Mouse (Mus musculus) thymus, postnatal 14 days (tissue): ENCODE measurements around the gene D930048N14Rik.
"Not testable (repeated sequence)": the region's sequence is repeated elsewhere in the genome, so short reads cannot be mapped to it uniquely, and the experiment has no call there.

ENCODE experiments used
- DNase-seq: peaks from one replicate; pipeline ENCODE4 v3.0.0; 2021

D930048N14Rik gene

DNA sequence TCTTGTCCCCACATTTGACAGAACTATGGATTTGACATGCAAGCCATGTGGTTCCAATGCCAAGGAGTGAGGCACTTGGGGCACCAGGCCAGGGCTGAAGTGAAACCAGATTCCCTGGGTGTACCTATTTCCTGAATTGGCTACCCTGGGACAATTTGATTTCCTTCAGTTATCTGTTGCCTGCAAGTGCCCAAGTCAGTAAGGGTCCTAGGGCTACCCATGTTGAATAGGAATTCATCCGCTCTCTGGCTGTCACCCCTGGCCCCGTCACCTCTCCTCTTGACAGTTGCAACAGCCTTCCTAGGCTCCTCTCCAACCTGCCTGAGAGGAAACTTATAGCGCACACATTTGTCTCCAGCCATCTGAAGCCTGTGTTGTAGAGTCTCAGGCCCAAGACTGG lies 4.1 kb downstream of the D930048N14Rik start:
- no peak for DNase-seq

DNA sequence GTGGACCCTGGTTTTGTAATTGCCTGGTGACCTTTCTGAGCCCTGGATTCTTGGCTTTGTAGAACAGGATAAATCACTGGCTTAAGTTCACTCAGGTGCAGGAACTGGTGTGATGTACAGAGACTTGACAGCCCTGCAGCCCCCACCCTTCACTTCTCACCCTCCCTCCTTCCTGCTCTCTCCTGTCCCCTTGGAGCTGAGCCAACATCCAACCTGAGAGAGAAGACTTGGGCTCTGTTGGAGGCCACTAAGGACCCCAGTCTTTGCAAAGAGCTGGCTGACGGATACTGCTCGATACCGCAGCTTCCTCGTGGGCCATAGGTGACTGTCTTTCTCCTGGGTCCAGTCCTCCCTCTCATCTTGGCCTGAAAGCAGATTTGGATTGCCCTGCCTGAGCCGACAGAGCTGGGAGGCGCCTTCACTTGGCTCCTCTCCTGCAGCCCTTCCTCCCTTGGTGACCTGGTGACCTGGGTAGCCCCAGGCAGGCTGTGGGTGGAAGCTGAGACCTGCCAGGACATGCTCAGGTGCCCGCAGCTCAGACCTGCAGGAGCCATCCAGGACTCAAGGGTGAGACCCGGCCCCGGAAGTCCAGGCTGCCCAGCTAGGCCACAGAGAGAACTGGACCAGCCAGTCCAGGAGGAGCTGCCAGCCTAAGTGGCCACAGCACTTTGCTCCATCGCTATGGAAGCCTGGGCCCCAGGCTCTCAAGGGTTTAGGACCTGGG lies 6.2 kb downstream of the D930048N14Rik start:
- no peak for DNase-seq

DNA sequence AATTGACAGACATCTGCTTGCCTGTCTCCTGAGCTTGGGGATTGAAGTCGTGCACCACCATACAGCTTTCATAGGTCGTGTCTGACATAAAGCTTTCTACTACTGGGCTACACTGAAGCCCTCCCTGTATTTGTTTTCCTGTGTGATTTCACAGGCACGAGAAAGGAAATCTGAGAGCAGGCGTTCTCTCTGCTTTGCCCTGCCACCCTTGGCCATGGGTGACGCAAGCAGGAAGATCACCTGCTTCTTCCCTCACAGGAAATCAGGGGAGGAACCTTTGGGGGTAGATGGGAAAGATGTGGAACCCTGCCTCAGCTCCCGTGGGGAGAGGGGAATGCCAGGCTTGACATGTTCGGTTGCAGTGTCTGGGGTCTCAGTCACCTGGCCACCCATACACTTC lies 7.5 kb downstream of the D930048N14Rik start:
- no peak for DNase-seq

DNA sequence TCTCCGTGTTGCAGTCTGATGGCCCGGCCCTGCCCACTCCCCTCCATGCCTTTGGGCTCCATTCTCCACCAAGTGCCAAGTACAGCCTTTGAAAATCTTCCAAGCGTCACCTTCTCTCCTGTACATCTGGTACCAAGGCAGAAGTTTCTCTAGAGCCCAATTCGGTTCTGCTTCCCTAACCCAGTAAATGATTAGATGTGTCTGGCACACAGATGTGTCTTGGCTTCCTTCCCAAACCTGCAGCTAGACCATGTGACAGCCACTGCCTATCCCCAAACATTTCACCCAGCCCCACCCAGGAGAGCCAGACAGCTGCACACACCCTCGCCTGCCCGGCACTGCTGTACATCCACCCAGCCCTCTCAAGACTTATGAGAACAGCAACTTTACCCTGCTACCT lies 8.0 kb downstream of the D930048N14Rik start:
- no peak for DNase-seq

DNA sequence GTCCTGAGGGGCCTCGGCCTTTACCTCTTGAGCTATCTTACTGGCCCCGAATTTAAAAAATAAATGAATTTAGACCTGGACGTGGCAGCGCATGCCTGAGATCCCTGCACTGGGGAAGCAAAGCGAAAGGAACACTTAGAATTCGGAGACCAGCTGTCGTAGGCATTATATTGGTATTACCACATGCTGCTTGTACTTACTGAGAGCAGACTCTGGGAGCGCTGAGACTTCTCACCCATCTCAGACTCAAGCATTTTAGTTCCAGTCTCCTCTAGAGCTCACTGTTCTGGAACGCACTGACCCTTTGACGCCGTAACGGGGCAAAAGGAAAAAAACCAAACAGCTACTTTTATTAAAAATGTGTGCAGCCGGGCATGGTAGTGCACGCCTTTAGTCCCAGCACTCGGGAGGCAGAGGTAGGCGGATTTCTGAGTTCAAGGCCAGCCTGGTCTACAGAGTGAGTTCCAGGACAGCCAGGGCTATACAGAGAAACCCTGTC lies 11.2 kb downstream of the D930048N14Rik start:
- DNase-seq, result no peak

DNA sequence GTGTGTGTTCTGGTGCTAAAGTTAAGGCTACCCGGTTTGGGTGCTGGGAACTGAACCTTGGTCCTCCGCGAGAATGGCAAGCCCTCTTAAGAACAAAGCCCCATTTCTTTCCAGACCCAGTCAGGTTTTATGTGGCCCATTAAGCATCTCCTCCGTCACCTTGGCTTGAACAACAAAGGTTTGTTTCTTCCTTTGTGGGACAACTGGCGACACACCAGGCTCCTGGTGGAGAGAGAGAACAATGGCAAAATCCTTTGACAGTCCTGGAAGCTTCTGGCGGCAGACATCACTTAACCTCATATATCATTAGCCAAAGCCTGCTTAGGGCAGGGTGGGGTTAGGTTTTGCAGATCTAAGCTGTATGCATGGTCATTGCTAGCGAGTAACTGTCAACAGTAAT lies 11.9 kb downstream of the D930048N14Rik start:
- DNase-seq, result no peak

DNA sequence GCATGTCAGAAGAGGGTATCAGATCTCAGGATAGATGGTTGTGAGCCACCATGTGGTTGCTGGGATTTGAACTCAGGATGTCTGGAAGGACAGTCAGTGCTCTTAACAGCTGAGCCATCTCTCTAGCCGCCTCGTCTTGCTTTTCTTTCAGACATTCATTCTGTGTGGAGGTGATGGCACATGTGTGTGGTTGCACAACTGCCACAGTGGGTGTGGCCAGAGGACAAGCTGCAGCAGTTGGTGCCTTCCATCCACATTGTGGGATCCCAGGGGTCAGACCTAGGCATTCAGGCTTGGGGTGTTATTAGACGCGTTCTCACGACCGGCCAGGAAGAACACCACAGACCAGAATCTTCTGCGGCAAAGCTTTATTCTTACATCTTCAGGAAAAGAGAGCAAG lies 14.0 kb downstream of the D930048N14Rik start:
- not testable (repeated sequence) for DNase-seq

DNA sequence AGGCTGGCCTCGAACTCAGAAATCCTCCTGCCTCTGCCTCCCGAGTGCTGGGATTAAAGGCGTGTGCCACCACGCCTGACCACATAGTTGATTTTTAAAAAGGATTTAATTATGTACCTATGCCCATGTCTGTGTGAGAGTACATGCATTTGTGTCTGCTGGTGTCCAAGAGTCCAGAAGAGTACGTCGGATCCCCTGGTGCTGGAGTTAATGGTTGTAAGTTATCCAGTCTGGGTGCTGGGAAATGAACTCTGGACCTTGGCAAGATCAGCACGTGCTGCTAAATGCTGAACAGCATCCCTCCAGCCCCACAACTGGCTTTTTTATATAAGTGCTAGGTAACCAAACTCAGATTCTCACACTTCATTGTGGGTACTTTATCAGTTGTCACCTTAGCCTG lies 20.1 kb downstream of the D930048N14Rik start:
- DNase-seq, result no peak

DNA sequence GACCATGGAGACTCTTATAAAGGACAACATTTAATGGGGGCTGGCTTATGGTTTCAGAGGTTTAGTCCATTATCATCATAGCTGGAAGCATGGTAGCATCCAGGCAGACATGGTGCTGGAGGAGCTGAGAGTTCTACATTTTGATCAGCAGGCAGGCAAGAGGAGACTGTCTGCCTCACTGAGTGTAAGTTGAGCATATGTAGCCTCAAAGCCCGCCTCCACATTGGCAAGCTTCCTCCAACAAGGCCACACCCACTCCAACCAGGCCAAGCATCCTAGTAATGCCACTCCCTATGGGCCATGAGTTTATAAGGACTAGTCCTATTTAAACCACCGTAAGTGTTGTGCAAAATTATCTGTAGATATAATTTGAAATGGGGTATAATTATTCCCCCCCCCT lies 20.6 kb downstream of the D930048N14Rik start:
- no peak for DNase-seq

DNA sequence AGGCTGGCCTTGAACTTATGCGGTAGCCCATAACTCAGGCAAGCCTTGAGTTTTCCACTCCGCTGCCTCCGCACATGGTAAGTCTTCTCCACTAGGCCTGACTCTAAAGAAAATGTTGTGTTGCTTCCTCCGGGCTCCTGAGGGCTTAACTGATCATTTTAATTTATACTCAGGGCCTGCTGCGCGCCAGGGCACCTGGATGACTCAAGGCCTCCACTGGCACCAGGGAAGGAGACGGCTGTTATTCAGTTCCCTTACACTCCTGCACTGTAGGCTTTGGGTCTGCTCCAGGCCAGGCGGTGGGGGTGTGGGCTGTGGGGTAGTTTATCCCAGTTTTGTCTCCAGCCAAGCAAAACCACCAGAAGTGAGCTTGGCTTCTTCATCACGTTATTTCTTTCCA lies 22.5 kb downstream of the D930048N14Rik start:
- DNase-seq, result no peak

DNA sequence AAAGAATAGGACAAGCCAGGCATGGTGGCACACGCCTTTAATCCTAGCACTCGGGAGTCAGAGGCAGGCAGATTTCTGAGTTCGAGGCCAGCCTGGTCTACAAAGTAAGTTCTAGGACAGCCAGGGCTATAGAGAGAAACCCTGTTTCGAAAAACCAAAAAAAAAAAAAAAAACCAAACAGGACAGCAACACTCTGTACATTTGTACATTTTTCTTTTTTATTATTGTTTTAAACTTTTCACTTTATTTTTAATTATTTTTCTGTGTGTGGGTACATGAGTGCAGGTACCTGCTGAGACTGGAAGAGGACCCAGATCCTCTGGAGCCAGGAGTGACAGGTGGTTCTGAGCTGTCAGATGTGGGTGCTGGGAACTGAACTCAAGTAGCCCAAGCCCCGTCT lies 24.6 kb downstream of the D930048N14Rik start:
- DNase-seq, result no peak

DNA sequence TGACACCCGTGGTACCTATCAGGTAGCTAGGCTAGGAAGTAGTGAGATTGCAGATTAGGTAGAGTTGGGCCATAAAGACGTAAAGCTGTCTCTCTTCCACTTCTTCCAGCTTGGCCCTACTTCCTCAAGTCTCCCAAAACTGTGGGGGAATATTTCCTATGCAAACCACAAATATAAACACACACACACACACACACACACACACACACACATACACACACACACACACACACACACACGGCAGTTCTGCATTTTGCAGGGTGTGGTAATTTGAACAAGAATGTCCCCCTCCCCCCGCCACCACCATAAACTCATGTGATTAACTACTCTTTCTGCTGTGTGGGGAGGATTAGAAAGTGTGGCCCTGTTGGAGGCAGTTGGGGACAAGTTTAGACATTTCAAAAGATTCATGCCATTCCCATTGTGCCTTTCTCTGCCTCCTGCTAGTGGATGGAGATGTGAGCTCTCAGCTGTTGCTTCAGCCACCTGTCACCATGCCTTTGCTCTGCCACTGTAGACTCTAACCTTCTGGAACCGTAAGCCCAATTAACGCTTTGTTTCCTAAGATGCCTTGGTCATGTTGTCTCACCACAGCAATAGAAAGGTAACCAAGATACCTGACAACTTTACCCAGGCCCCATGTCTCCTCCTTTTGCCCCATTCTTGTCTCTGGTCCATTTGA lies 27.1 kb downstream of the D930048N14Rik start:
- no peak for DNase-seq

DNA sequence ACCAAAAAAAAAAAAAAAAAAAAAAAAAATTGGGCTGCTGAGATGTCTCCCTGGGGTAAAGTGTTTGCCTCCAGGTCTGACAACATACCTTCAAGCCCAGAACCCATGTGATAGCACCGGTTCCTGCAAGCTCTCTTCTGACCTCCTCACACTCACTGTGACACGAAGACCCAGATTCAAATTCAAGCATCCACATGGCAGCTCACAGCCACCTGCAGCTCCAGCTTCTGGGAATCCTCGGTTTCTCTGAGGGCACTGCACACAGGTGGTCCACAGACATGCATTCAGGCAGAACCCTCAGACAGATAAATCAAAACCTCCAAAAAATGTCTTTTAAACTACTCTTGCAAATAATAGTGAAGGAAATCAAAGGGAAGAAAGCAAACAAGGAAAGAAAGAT lies 28.7 kb downstream of the D930048N14Rik start:
- no peak for DNase-seq

DNA sequence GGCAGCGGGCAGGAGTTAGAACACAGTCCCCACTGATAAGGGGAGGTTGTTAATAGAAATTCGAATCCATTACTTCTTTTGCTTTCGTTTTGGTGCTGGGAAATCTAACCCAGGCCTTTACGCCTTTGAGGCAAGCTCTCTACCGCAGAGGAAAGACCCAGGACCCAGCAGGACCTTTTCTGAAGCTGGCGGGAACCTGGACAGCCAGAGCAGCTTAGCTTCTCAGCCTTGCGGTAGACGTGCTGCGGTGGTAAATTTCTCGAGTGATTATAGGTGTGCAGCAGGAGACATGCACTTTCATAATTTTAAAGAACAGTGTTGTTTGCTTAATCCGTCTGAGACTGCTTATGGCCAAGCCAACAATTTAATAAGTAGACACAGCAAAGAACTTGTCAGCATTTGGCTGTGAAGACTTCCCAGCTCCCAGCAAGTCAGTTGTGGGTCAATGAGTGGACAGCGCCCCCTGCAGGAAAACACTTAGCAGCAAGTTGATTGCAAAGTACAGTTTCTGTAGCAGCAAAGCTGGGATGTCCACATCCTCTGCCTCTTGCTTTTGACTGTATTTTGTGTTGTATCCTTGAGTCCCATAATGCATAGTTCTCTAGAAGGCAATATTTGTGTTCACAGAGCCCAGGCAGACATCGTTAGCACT lies 30.7 kb downstream of the D930048N14Rik start:
- peak; percentile 92 for DNase-seq

DNA sequence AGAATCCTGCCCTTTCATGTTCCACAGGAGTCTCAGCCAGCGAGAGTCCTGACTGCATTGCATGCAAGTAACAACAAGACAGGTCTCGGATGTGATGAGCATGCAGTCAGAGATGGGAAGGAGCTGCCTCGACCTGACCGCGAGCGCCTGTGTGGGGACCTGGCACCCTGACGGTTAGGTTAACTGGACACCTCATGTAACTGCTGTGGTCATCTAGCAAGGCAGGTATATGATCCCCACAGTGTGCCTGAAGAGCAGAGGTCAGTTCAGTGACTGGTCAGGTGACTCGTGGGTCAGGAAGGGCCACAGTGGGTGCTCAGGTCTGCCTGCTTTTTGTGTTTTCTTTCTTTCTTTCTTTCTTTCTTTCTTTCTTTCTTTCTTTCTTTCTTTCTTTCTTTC lies 31.2 kb downstream of the D930048N14Rik start:
- DNase-seq, result no peak

DNA sequence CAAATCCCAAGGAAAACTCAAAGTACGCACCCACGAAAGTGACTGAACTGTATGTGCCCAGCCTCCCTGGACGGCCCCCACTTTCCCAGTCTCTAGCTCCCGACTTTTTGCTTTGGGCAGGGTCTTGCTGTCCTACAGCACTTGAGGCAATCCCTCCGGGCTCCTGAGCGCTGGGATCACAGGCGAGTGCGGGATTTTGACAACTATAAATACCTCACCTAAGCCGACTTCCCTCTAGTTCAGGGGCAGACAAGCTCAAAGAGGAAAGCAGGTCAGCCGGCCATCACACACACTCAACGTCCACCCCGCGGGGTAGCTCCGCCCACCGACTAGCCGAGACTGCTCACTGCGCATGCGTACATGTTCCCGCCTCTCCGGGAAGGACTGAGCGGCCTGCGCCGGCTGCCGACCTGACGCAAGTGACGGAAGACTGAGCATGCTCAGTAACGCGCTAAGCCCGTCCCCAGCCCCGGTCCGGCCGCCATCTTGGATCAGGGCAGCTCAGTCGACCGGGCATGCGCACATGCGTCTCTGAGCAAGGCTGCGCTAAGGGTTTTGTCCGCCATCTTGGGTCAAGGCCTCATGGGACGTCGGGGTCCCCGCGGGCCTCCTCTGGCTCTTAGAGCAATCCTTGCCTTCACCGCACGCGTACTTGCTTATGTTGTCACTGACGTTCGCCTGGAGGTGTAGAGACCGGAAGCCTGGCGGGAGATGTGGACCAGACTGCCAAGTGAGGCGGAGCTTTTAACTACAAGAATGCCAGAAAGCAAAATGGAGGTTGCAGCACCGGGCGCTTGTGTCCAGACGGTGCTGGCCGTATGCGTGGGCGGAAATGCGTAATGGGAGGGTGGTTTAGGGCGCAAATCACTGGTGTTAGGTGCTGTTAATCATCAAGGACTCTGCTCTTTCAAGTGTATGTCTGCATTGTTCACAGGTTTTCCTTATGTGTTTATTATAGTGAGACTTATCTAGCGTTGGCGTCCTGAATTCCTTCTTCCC lies 37.9 kb downstream of the D930048N14Rik start, which contains the start of gene 0610009B22Rik:
0610009B22Rik (minus strand) TSS at position 545 of the 999 bp plus-strand sequence.
- DNase-seq, result peak; percentile 100

DNA sequence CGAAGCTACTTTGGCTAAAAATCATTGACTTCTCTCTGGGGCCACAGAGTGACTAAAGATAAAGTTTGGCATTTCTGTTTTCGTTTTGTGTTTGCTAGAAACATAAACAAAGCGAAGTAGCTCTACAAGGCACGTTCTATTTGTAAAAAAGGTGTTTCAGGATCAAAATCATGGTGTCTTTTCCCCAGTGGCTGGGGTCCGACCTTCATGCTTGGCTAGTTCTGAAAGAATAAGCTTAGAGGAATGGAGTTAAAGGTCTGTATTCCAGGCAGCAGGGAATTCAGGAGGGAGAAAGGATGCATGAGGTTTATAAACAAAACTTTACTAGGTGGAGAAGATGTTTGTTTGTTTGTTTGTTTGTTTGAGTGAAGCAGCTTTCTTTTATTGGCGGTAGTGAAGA lies 38.6 kb downstream of the D930048N14Rik start:
- DNase-seq, result no peak

DNA sequence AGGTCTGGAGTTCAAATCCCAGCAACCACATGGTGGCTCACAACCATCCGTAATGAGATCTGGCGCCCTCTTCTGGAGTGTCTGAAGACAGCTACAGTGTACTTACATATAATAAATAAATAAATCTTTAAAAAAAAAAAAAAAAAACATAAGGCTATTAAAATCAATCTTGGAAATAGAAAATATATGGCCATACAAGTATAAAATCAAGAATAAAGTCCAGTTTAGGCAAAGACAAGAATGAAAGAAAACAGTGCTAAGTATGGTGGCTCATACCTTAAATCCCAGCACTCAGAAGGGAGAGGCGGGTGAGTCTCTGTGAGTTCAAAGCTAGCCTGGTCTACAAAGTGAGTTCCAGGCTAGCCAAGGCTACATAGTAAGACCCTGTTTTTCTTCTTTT lies 39.8 kb downstream of the D930048N14Rik start:
- not testable (repeated sequence) for DNase-seq

DNA sequence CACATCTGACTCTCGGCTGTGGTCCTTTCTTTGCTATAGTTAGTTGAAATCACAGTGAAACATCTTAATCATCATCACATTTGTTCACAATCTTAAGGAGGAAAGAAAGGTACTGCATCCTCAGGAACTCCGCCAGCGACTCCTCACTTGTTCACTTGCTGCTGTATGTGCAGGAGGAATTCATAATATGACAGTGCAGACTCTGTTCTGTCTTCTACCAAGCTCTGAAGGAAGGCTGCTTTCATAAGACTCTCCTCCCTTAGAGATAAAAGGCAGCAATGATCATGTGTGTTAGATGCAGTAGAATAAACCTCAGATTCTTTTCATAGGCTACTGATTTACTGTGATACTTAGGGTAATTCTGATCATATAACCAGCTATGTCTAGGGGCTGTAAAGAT lies 44.2 kb downstream of the D930048N14Rik start:
- DNase-seq, result no peak

DNA sequence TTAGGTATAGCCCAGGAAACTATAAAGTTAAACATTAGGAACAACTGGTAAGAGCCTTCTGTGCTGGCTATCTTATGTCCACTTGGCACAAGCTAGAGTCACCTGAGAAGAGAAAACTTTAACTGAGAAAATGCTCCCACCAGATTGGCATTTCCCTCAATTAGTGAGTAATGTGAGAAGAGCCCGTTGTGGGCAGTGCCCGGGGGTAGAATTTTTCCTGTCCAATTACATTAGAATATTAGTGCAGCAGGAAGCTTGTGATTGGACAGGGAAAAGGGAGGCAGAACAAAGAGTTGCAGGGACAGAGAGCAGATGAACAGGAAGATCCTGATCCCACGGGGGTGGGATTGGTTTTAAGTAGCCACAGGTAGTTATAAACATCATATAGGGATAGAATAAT lies 52.1 kb downstream of the D930048N14Rik start:
- no peak for DNase-seq

DNA sequence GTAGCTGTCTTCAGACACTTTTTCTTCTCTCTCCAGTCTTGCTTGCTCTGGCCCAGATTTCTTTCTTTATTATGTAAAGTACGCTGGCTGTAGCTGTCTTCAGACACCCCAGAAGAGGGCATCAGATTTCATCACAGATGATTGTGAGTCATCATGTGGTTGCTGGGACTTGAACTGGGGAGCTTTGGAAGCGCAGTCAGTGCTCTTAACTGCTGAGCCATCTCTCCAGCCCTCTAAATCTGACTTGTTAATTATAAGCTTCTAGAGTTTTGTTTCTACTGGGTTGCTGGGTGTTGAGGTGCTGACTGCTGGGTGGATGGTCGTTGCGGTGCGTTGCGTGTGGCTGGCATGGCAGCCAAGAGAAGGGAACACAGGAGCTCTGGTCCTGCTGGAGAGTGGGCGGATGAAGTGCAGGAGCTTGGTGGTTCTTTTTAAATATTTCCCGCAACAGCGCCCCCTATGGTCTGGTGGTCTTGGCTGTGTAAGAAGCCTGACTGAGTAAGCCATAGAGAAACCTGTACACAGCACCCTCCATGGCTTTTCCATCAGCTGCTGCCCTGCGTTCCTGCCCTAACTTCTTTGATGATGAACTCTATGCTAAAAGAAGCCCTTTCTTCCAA lies 52.7 kb downstream of the D930048N14Rik start:
- DNase-seq, result peak; percentile 48

DNA sequence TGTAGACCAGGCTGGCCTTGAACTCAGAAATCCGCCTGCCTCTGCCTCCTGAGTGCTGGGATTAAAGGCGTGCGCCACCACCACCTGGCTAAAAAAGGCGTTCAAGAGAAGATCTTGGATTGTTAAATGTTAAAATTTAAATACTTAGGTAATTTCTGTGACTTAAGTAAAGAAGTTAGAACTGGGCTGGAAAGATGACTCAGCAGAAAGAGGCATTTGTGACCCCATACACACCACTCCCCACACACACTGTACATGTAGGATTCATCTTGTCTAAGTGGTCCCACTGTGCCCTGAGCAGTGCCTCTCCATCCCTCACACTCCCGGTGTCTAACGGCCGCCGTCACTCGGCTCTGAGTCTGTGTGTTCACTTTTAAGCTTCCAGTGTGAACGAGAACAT lies 55.7 kb downstream of the D930048N14Rik start:
- DNase-seq, result no peak
